Mouse (Mus musculus) right cerebral cortex, postnatal 36 days (tissue): ENCODE measurements around the gene Prrc2b.

Source experiments
- DNase-seq, 2 experiments: peaks; one replicate each; pipeline ENCODE4 v3.0.0; 2022; ENCODE audit warnings: low spot score in 2 of 2, mixed read lengths in 1 of 2

The Prrc2b gene

GRCm38 (mm10) chr2:32150924-32151659, at the start of gene Prrc2b:
Prrc2b (plus strand) TSS chr2:32151082.
- no peak for DNase-seq

- no peak for DNase-seq
These were observed 47.9 kb upstream of the Prrc2b start for GRCm38 (mm10) chr2:32102944-32103343.

- DNase-seq = peak in 1 of 2 experiments; percentile 46
These were observed 47.3 kb upstream of the Prrc2b start for GRCm38 (mm10) chr2:32103557-32103956.

GRCm38 (mm10) chr2:32104122-32104521, 46.8 kb upstream of the Prrc2b start:
- DNase-seq = peak; percentile 62 to 67

GRCm38 (mm10) chr2:32105117-32105913, 45.6 kb upstream of the Prrc2b start:
- DNase-seq = no peak

- DNase-seq = no peak
These were observed 45.0 kb upstream of the Prrc2b start for GRCm38 (mm10) chr2:32105930-32106329.

GRCm38 (mm10) chr2:32111268-32111667, 39.6 kb upstream of the Prrc2b start:
- peak; percentile 42 to 69 for DNase-seq

- DNase-seq = no peak
These were observed 38.3 kb upstream of the Prrc2b start for GRCm38 (mm10) chr2:32112548-32112947.

- no peak for DNase-seq
These were observed 35.0 kb upstream of the Prrc2b start for GRCm38 (mm10) chr2:32115851-32116268.

- no peak for DNase-seq
These were observed 30.8 kb upstream of the Prrc2b start for GRCm38 (mm10) chr2:32119802-32120750.

GRCm38 (mm10) chr2:32121150-32121549, 29.7 kb upstream of the Prrc2b start:
- DNase-seq = no peak

- DNase-seq = no peak
These were observed 29.1 kb upstream of the Prrc2b start for GRCm38 (mm10) chr2:32121785-32122184.

GRCm38 (mm10) chr2:32127653-32128535, 23.0 kb upstream of the Prrc2b start:
- no peak for DNase-seq

GRCm38 (mm10) chr2:32128536-32128841, 22.4 kb upstream of the Prrc2b start:
- DNase-seq = no peak

GRCm38 (mm10) chr2:32129383-32130074, 21.4 kb upstream of the Prrc2b start:
- no peak for DNase-seq

- DNase-seq = peak in 1 of 2 experiments; percentile 58
These were observed 20.4 kb upstream of the Prrc2b start for GRCm38 (mm10) chr2:32130435-32130834.

GRCm38 (mm10) chr2:32131205-32131834, 19.6 kb upstream of the Prrc2b start:
- no peak for DNase-seq

- DNase-seq = no peak
These were observed 18.9 kb upstream of the Prrc2b start for GRCm38 (mm10) chr2:32131866-32132566.

GRCm38 (mm10) chr2:32132567-32132992, 18.3 kb upstream of the Prrc2b start:
- DNase-seq = no peak
